Mouse (Mus musculus) kidney, postnatal 0 days (tissue): ENCODE results near the gene Zfp609. TPM values are rescaled to one million over a fixed set of nuclear protein-coding genes. Genes with fewer than 3 reads are reported as not detected.

ENCODE experiments used
- ATAC-seq: fragments of 200-750 bp; cut with Nextera tagmentation; replicated peaks from 2 replicates; pipeline ENCODE4 v1.8.0; 2017; ENCODE audit warnings: low read depth, moderate number of reproducible peaks, moderate TSS enrichment, moderate library complexity; ENCODE audit not compliant: low FRiP score
- DNase-seq: peaks from one replicate; pipeline ENCODE4 v3.0.0-alpha.2; 2016; ENCODE audit warnings: low spot score
- H3K27ac ChIP-seq: fragments of 300-500 bp; sonication (generic); 2 replicates; pipeline ENCODE4 v1.5.1; 2014; ENCODE audit warnings: mild to moderate bottlenecking
- H3K27me3 ChIP-seq: fragments of 300-500 bp; sonication (generic); 2 replicates; pipeline ENCODE4 v1.6.1; 2014; ENCODE audit warnings: low read length, mixed read lengths; ENCODE audit not compliant: insufficient read depth
- H3K36me3 ChIP-seq: fragments of 300-500 bp; sonication (generic); 2 replicates; pipeline ENCODE4 v1.6.1; 2014; ENCODE audit warnings: low read length, mixed read lengths; ENCODE audit not compliant: insufficient read depth
- H3K4me1 ChIP-seq: fragments of 300-500 bp; sonication (generic); replicated peaks from 2 replicates; pipeline ENCODE4 v1.6.1; 2014; ENCODE audit warnings: antibody characterized with exemption, low read length, mixed read lengths; ENCODE audit not compliant: insufficient read depth
- H3K4me2 ChIP-seq: fragments of 300-500 bp; sonication (generic); 2 replicates; pipeline ENCODE4 v1.6.1; 2014; ENCODE audit warnings: mild to moderate bottlenecking, low read length, moderate library complexity, mixed read lengths
- H3K4me3 ChIP-seq: fragments of 300-500 bp; sonication (generic); replicated peaks from 2 replicates; pipeline ENCODE4 v1.5.1; 2014; ENCODE audit warnings: low read depth, low read length
- H3K9ac ChIP-seq: fragments of 300-500 bp; sonication (generic); 2 replicates; pipeline ENCODE4 v1.6.1; 2014; ENCODE audit warnings: low read depth, low read length
- H3K9me3 ChIP-seq: fragments of 300-500 bp; sonication (generic); replicated peaks from 2 replicates; pipeline ENCODE4 v1.6.1; 2016; ENCODE audit warnings: low read length, inconsistent platforms, mixed read lengths
- CTCF ChIP-seq: IDR thresholded peaks from 2 replicates; pipeline ENCODE4 v1.5.1; 2016; ENCODE audit warnings: antibody characterized with exemption, low read depth, mild to moderate bottlenecking, moderate library complexity
- WGBS: fragments of 180-500 bp; shearing (Covaris S2); extraction: QIAGEN DNeasy Blood & Tissue Kit; methylation state at CpG from one replicate; pipeline ENCODE4 v1.1.7; 2014; 5-methylcytosine and 5-hydroxymethylcytosine counted together
- polyA plus RNA-seq: library from polyadenylated mRNA; unstranded; fragments of >200 nt; fragmentation: Nextera tagmentation; extraction: Ambion mirVana; gene quantifications from 2 replicates; pipeline ENCODE4 v1.2.1, GENCODE M21; 2015

Gene Zfp609
- polyA plus RNA-seq, 1 experiment from 2014 or later: 5.0 TPM

DNA sequence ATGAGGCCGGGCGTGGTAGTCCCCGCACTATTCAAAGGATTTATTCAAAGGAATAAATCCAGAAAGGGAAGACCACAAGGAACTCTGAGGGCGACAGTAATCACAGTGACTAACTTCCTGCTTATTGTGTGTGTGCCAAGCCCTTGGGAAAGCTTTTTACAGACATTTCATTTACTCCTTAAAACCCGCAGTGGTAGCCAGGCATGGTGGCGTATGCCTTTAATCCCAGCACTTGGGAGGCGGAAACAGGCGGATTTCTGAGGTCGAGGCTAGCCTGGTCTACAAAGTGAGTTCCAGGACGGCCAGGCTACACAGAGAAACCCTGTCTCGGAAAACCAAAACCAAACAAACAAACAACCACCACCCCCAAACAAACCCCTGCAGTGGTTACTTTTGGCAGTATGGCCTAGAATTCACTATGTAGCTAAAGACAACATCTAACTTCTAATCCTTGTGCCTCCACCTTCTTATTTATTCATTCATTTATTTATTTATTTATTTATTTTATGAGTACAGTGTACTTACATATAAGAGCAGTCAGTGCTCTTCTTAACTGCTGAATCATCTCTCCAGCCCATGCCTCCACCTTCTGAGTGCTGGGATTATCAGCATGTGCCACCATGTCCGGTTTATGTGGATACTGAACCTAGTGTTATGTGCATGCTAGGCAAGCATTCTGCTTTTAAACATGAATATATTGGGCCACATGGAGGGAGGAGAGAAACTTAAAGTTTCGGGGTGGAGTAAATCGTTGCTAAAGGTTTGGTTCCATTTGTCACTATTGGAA is 86.1 kb downstream of the Zfp609 start:
- ATAC-seq (no peak), DNase-seq (no peak)
- no peaks in the 10 kb centered on the region for H3K9me3 ChIP-seq
- H3K4me3 ChIP-seq: no peak overlapping the region
- peaks cover 8% of the 10 kb centered on the region; the same call in 1 of the 2 replicates for H3K4me1 ChIP-seq
- WGBS: 91% methylated on average over 14 of the region's 14 CpGs
- H3K9ac ChIP-seq: no peak overlapping the region
- no peak for TF ChIP-seq CTCF
- H3K27me3 ChIP-seq: no peaks in the 10 kb centered on the region
- no peak overlapping the region for H3K27ac ChIP-seq
- no peaks in the 10 kb centered on the region for H3K36me3 ChIP-seq
- H3K4me2 ChIP-seq: no peak overlapping the region

DNA sequence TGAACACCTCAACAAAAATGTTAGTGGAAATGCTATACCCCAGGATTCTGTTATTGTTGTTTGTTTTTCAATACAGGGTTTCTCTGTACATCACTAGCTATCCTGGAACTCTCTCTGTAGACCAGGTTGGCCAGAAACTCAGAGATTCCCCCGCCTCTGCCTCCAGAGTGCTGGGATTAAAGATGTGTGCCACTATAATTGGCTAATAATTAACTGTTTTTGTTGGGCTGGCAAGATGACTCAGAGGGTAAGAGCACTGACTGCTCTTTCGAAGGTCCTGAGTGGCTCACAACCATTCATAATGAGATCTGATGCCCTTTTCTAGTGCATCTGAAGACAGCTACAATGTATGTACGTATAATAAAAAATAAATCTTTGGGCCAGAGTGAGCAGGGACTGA is 92.4 kb downstream of the Zfp609 start:
- no peak for DNase-seq
- Histone ChIP-seq H3K9ac (no peak overlapping the region), H3K36me3 (no peaks in the 10 kb centered on the region), H3K27me3 (no peaks in the 10 kb centered on the region), H3K4me3 (no peak overlapping the region), H3K27ac (no peak overlapping the region), H3K9me3 (no peaks in the 10 kb centered on the region), H3K4me2 (no peak overlapping the region), H3K4me1 (no peaks in the 10 kb centered on the region)
- no peak for TF ChIP-seq CTCF
- WGBS: 91% methylated on average over 3 of the region's 3 CpGs
- ATAC-seq: no peak

DNA sequence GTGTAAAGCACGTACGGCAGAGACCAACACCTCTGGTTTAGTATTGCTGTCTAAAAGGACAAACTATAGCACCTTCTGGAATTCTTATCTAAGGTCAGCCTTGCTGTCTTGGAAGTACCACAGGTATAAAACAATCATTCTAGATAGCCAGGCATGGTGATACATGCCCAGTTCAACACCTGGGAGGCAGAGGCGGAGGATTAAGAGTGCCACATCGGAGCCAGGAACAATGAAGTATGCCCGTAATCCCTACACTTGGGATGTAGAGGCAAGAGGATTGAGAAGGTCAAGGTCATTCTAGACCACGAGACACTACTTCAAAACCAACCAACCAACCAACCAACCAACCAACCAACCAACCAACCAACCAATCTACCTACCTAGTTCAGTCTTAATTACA is 98.8 kb downstream of the Zfp609 start:
- Histone ChIP-seq H3K27me3 (no peaks in the 10 kb centered on the region), H3K9me3 (no peaks in the 10 kb centered on the region), H3K9ac (no peak overlapping the region), H3K4me1 (no peaks in the 10 kb centered on the region), H3K36me3 (0 out of 2 replicates have a peak, but pooled peaks cover 4% of the 10 kb centered on the region), H3K4me3 (no peak overlapping the region), H3K27ac (no peak overlapping the region), H3K4me2 (no peak overlapping the region)
- ATAC-seq (no peak), DNase-seq (no peak)
- TF ChIP-seq CTCF: no peak
- WGBS: 96% methylated on average over 6 of the region's 6 CpGs

DNA sequence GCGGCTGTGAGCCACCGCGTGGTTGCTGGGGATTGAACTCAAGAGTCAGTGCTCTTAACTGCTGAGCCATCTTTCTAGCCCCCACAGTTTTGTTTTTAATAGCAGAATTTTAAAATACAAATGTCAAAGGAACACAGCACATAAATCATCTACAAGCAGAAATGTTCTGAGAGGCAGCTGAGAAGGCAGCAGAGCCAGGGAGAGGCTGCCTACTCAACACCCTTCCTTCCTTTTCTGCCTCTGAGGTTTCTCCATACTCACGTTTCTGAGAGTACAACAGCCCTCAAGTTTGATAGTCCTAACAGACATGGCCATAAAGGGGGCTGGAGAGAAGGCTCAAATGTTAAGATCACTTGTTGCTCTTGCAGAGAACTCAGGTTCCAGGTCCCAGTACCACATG is 99.9 kb downstream of the Zfp609 start:
- no peaks in the 10 kb centered on the region for H3K4me1 ChIP-seq
- no peak for TF ChIP-seq CTCF
- DNase-seq (no peak), ATAC-seq (no peak)
- no peaks in the 10 kb centered on the region for H3K9me3 ChIP-seq
- 77% methylated on average over 4 of the region's 4 CpGs for WGBS
- H3K27ac ChIP-seq: no peak overlapping the region
- H3K4me2 ChIP-seq: no peak overlapping the region
- no peak overlapping the region for H3K9ac ChIP-seq
- H3K27me3 ChIP-seq: no peaks in the 10 kb centered on the region
- H3K36me3 ChIP-seq: 0 out of 2 replicates have a peak, but pooled peaks cover 4% of the 10 kb centered on the region
- H3K4me3 ChIP-seq: no peak overlapping the region

DNA sequence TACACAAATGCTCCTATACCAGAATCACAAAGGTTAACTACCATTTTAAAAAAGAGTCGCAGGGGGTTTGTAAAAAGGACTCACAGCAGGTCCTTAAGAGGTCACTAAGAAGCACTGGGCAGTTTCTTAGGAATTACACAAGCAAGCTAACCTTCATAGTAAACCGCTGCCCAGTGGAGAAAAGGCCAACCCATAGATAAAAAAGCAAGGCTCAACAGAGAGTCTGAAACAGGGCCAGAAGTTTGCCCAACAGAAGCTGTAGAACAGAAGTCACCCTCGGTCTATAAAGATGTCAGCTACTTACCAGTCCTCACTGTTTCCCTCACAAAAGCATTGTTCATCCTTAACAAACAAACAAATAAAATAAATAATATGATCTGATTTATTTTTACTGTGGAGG is 100.9 kb downstream of the Zfp609 start:
- 85% methylated on average over 3 of the region's 3 CpGs for WGBS
- no peak overlapping the region for H3K9ac ChIP-seq
- 0 out of 2 replicates have a peak, but pooled peaks cover 4% of the 10 kb centered on the region for H3K36me3 ChIP-seq
- H3K27ac ChIP-seq: no peak overlapping the region
- H3K9me3 ChIP-seq: no peaks in the 10 kb centered on the region
- TF ChIP-seq CTCF: no peak
- H3K4me3 ChIP-seq: no peak overlapping the region
- H3K27me3 ChIP-seq: no peaks in the 10 kb centered on the region
- no peak for ATAC-seq
- no peak for DNase-seq
- H3K4me2 ChIP-seq: no peak overlapping the region
- H3K4me1 ChIP-seq: peaks cover 4% of the 10 kb centered on the region; the same call in 1 of the 2 replicates

DNA sequence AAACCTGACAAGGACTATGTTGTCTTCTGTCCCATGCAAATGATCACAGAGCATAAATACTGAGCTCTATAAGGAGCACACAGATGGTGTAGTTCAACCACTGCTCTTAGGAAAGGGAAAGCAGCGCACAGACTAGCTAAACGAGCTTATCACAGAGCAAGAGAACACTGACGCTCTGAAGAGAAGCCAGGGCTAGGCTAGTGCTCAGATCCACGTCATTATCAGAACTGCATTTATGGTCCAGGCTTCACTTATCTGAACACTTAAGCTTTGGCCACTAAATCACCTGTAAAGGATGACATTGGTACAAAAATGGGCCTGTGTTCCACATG is 102.1 kb downstream of the Zfp609 start:
- H3K4me1 ChIP-seq: peaks cover 5% of the 10 kb centered on the region; the same call in 1 of the 2 replicates
- no peak overlapping the region for H3K4me3 ChIP-seq
- 66% methylated on average over 4 of the region's 4 CpGs for WGBS
- H3K9me3 ChIP-seq: no peaks in the 10 kb centered on the region
- no peak for DNase-seq
- 0 out of 2 replicates have a peak, but pooled peaks cover 4% of the 10 kb centered on the region for H3K36me3 ChIP-seq
- no peak for ATAC-seq
- peak overlapping the region; percentile 64 for H3K27ac ChIP-seq
- no peaks in the 10 kb centered on the region for H3K27me3 ChIP-seq
- no peak for TF ChIP-seq CTCF
- no peak overlapping the region for H3K9ac ChIP-seq
- no peak overlapping the region for H3K4me2 ChIP-seq
